Mouse (Mus musculus) erythroblast, adult 5-6 weeks (primary cell): Measurements from ENCODE around the gene Fam216a. TPM values are rescaled to one million over a fixed set of nuclear protein-coding genes. Genes with fewer than 3 reads are reported as not detected.

Source experiments
- ATAC-seq: replicated peaks from 2 replicates; pipeline ENCODE4 v1.8.0; 2016; ENCODE audit warnings: moderate number of reproducible peaks, mild to moderate bottlenecking, moderate TSS enrichment, inconsistent platforms; ENCODE audit not compliant: poor library complexity, low FRiP score, severe bottlenecking
- total RNA-seq, 2 experiments: library from RNA; stranded (forward) in 1 of 2; stranded (reverse) in 1 of 2; fragments of 150-400 nt in 1 of 2; fragments of 200-764, 138-1000 nt in 1 of 2; gene quantifications; 2 replicates each; pipeline versions ENCODE4 v1.2.3 to v1.2.4; 2015 to 2017; ENCODE audit warnings: low replicate concordance in 2 of 2

Fam216a gene
- total RNA-seq, 2 experiments from 2014 or later, result 5.9 to 9.0 TPM

DNA sequence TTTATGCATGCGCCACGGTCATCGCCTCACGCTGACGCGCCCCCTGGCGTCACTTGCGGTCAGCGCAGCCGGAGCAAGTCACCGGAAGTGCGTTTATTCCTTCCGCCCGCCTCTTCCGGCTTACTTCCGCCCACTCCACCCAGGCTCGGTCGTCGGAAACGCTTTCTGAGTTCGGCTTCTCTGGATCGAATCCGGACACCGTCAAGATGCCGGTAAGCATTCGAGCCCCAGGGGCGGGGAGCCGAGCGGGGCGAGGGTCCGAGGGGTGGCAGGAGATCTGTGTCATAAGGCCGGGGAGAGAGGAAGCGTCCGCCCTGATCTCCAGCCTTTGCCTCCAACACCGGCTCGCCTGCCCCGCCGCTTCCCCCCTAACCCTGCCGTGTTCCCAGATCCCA lies 19.6 kb upstream of the Fam216a start, which contains the start of gene Arpc3:
Gene Arpc3, plus strand, starts transcription at position 93 of the 395 bp plus-strand sequence.
- ATAC-seq, result peak; percentile 97

DNA sequence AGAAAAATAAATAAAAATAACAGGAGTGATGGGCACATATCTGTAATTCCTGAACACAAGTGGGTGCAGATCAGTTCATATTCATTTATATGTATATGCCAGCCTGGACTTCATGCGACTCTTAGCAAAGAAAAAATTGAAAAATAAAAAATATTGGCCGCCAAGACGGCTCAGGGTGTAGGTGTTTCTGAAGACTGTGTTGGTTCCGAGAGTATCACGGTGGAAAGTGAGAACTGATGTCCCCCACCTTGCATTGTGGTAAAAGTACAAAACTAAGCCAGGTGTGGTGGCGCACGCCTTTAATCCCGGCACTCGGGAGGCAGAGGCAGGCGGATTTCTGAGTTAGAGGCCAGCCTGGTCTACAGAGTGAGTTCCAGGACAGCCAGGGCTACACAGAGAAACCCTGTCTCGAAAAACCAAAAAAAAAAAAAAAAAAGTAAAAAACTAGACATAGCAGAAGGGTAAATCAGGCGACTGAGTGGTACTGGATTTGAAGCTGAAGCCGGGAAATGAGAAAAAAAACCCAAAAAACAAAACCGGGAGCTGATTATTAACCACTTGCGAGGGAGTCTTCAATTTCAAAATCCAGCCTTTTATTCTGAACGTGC lies 19.1 kb upstream of the Fam216a start:
- no peak for ATAC-seq

- ATAC-seq, result no peak
These were observed 18.5 kb upstream of the Fam216a start for GRCm38 (mm10) chr5:122390671-122391070.

DNA sequence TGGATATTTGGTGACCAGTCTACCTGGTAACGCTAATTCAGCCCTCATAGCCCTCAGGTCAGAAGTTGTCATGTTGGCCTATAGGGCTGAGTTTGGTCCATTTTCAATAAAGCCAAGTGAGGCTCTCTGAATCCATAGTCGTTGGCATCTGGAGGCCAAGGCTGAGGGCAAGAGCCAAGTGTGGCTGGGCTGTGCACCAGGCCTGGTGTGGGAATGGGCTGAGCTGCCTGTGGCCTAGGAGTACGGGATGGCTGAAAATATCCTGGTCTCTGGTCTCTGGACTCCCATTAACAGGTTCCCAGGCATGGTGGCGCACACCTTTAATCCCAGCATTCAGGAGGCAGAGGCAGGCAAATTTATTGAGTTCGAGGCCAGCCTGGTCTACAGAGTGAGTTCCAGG lies 17.8 kb upstream of the Fam216a start:
- no peak for ATAC-seq

GRCm38 (mm10) chr5:122379374-122380155 lies 7.4 kb upstream of the Fam216a start:
- peak; percentile 94 for ATAC-seq

GRCm38 (mm10) chr5:122378171-122378570 lies 6.0 kb upstream of the Fam216a start:
- ATAC-seq, result no peak

DNA sequence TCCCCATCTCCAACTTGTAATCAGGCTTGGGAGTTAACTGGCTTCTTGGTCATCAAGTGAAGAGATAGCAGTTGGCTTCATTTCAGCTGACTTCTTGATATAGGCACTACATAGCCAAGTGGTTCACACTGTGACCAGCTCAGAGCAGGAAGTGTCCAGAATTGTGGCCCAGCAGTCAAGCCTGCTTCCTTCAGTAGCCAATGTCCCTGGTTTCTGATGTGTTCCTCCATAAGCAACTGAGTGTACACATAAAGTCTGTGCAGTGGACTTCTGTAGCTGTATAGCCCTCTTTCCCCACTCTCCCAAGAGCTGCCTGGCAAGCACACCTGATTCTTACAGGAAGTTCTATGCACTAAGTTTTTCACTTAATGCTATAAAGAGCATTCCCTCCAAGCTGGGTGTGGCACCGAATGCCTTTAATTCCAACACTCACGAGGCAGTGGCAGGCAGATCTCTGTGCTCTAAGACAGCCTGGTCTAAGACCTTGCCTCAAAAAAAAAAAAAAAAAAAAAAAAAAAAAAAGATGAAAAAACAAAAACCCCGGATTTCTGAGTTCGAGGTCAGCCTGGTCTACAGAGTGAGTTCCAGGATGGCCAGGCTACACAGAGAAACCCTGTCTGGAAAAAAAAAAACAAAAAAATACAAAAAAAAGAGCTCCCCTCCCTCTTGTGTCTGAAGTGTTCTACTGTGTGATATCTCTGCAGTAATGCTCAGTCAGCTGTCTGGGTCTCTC lies 5.1 kb upstream of the Fam216a start:
- ATAC-seq, result no peak

DNA sequence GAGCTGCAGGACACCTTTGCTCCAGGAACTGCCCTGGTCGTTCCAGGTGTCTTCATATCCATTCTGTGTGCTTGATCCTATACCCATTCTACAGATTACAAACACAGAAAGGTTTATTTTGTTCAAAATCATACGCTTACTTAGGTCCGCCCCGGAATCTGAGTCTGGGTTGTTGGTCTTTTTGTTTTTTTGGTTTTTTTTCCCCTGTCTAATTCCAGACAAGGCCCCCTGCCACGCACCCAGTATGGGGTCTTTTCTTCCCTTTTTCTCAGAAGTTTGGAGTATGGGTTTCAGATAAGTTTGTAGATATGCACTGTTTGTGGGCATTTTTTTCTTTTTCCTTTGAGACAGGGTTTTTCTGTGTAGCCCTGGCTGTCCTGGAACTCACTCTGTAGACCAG lies 714 bp upstream of the Fam216a start:
- ATAC-seq, result no peak

DNA sequence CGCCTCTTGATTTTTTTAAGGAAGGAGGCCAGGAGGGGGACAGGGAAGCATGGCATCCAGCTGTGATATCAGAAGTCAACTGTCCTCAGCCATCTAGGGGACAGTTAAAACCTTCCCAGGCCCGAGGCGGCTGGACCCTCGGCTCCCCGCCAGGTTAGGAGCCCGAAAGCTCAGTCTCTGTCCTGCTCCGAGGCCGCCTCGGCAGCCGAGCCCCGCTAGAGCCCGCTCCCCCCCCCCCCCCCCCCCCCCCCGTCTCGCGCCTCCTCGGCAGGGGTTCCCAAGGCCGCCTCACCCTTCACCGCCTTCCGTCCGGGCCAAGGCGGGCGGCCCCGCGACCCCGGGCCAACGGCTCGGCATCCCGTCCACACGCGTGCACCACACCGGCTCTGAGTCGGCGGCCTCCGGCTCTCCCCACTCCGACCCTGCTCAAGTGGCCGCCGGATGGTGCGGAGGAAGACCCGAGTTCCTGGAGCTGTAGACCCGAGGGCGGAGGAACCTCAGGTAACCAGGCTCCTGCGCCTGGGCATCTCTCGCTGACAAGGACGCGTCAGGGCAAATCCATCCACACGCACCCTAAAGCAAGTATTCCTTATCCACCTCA lies 473 bp downstream of the Fam216a start, which contains the start of gene Gpn3:
Gene Gpn3, plus strand, starts transcription at position 286 of the 601 bp plus-strand sequence.
- ATAC-seq, result peak; percentile 71

DNA sequence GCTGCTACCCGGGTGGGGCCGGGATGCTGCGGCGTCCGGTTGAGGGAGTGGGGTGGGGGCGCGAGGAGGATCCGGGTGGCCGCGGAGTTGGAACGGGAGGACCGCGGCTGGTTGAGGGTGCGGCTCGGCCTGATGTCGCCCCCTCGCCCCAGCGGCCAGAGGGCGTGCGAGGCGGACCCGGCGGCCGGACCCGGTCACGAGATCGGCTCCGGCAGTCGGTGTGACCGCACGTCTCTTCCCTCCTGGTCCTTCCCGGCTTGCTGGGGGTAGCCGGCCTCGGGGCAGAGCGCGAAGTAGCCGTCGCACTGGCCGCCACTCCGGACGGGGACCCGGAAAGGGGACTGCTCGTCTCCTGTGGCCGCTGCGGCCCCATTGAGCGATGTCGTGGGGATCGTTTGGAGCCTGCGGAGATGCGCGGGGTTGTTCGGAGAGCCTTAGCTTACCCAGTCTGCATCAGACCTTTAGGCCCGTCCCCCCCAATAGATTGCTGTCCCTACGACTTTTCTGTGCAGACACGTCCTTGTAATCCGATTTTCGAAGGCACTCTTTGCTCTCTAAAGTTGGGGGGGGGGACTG lies 17.6 kb downstream of the Fam216a start:
- ATAC-seq, result peak; percentile 10; the same call in 1 of the 2 replicates

DNA sequence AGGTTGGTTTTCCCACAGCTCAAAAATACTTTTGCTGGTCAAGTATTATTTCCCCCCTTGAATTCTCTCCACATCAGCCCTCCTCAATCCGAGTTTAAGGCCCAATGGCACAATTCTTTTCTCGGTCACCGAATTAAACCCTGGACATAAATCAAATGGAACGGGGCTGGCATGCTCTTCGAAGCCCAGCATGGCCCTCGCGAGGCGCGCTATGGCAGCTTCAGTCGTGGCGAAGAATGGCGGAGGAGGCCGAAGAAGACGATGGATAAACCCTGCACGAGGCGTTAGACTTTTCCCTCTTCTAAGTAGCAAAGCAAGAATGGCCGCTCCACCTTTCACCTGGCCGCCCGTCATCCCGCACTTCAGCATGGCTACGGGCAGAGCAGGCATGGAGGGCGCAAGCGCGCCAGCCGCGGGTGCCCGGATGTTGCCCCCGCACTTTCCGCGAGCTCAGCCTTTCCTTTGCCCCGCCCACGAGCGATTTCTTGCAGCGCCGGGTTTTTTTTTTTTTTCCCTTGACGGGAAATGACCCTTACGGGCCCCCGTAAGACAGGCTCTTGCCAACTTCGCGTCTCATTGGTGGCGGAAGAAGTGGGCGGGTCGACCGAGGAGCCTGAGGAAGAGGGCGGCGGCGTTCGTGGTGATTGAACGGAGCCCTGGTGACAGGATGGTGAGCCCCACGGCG lies 18.2 kb downstream of the Fam216a start, which contains the start of the genes Rad9b and Vps29:
Gene Rad9b, minus strand, starts transcription at position 427 of the 685 bp plus-strand sequence.
Gene Vps29, plus strand, starts transcription at position 563 of the 685 bp plus-strand sequence.
- ATAC-seq, result peak; percentile 98

GRCm38 (mm10) chr5:122345777-122346176 lies 26.4 kb downstream of the Fam216a start:
- ATAC-seq, result no peak

- peak; percentile 91 for ATAC-seq
These were observed 27.9 kb downstream of the Fam216a start for GRCm38 (mm10) chr5:122344260-122344659.

- ATAC-seq, result no peak
These were observed 28.4 kb downstream of the Fam216a start for GRCm38 (mm10) chr5:122343768-122344167.

DNA sequence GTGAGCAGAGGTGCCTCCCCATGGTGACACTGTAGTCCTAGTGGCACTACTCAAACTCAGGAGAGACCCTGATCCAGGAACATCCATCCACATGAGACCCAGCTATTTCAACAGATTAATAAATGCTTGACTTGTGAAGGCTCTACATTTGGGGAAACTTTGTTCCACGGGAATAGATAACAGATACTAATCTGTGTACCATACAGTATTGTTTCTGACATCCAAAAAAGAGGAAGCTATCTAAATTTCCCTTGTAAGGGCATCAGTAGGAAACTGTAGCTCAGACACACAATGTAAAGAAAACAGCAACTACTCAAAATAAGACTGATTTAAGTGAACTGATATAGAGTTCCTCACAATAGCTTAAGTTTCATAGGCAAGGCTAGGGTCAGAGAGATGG lies 29.3 kb downstream of the Fam216a start:
- ATAC-seq, result no peak

DNA sequence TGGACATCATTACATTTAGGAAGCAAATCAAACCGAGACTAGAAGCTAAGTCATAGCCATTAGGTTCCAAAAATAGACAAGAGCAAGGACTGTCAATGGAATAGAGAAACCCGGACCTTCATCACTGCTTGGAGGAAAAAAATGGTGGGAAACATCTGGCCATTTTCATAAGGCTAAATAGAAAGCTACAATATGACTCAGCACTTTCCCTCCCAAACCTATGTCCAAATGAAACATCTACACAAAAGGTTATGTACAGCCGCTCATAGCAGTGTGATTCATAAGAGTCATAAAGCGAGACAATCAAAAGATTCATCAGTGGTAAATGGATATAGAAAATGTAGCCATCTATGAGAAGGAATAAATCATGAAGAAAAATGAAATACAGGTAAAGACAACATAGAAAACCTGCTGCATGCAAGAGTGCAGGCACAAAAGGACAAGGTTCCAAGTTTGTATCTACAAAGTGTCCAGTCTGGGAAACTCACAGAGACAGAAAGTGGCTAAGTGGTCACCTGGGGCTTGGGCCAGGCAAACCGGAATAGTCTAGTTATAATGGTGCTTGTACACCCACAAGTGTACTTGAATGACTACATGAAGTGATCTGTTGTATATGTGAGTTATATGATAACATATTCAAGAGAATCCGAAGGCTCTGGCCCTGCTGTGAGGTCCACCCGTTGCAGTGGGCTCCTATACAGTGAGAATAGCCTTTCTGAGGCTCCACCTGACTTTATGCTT lies 35.4 kb downstream of the Fam216a start:
- ATAC-seq, result no peak

DNA sequence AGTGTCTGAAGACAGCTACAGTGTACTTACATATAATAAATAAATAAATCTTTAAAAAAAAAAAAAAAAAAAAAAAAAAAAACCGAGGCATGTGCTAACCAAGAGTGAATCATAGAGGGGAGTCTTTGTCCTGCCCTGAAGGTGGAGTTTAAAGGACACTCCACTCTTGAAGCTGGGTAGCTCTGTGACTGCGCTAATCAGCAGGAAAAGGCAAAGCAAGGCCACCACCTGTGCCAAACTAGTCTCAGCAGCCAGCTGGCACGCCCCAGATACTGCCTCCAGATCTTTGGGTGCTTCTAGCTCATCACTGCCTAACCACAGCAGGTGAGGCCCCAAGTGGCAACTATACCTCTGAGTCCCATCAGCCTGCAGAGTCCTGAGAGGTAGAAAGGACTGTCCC lies 37.5 kb downstream of the Fam216a start:
- no peak for ATAC-seq

DNA sequence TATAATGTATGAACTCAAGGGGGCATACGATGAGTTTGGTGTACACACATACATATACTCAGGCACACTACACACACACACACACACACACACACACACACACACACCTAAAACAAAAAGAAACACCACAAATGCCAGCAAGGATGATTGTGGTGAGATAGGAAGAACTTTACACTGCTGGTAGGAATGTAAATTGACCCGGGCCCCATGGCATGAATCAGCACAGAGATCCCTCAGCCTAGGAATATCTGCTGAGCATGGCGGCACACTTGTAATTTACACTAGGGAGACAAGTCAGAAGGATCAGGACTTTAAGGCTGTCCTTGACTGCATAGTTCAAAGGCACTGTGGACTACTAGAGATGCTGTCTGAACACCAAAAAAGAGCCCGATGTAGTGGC lies 41.9 kb downstream of the Fam216a start:
- ATAC-seq, result no peak
